9 mouse cellular contexts compared by ENCODE assay signal in the genomic region with DNA sequence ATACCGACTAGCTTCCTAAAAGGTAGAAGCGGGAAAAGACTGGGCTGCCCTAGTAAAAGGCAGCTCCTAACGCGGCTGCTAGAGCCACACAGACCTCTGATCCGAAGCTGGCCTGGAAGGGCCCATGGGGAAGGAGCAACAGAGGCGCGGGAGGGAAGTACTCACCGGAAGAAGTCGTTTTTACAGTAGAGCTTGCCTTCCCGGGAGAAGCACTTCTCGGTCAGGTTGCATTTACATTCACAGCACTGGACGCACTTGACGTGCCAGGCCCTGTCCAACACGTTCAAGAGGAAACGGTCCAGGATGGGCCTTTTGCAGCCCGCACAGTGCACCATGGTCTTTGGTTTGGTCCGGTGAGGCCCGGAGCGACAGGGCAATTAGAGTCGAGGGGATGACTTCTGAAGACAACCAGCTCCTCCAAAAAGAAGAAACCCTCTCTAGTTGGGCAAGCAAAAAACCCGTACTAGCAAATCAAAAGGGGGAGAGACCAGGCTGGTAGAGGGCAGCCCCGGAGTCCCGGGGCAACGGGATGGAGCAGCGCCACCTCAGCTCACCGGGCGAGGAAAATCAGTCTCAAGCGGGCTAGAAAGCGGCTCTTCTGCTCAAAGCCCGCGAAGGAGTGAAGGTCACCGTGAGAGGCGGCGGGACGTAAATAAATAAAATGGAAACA. TPM values are rescaled to one million over a fixed set of nuclear protein-coding genes. Genes with fewer than 3 reads are reported as not detected.
DNase-seq lines count a peak whose midpoint lies in the region; ATAC-seq lines count a peak whose summit lies in the region.
"Had no signal": no experiment of that assay in that cellular context is flagged by ENCODE, and none has a peak within 500 bp of the region (broad histone marks: within the 10 kb centered on the region; RNA-seq: fewer than 3 reads in every experiment).

No protein-coding gene starts in this region.

- 0 out of 2 replicates have a peak overlapping the region, but pooled peaks have one; percentile 7 for H3K4me3 ChIP-seq in liver, embryonic 15.5 days (replicated peaks)

- DNase-seq in heart, adult 11 months: peak; percentile 85
- DNase-seq in heart, postnatal 14 days: no peak
- DNase-seq in cerebellum, postnatal 14 days: peak; percentile 57 to 68
- peak; percentile 22 to 26 for DNase-seq in heart, postnatal 10 days
- DNase-seq in Muller cell, postnatal 12 days (ENCODE audit: inconsistent ontology term): no peak
- no peak for DNase-seq in thymus, postnatal 36 days
- no peak for DNase-seq in right cerebral cortex, postnatal 10 days (ENCODE audit: low spot score in 2 of 2)

- intact Hi-C loops in heart, postnatal 14 days (cut with DNase I): no loop called here
- intact Hi-C loops in heart, postnatal 10 days (cut with DNase I): no loop called here

- no peak overlapping the region for H3K9ac ChIP-seq in liver, embryonic 15.5 days

- H3K27me3 ChIP-seq in liver, embryonic 15.5 days: peaks cover 100% of the 10 kb centered on the region

- 0 out of 2 replicates have a peak overlapping the region, but pooled peaks have one; percentile 15 for H3K4me2 ChIP-seq in liver, embryonic 15.5 days

- 1% methylated on average over 35 of the region's 35 CpGs for WGBS in liver, embryonic 15.5 days (ENCODE audit: insufficient replicate concordance)

- H3K9me3 ChIP-seq in liver, embryonic 15.5 days (replicated peaks): no peaks in the 10 kb centered on the region

- H3K27ac ChIP-seq in liver, embryonic 15.5 days (replicated peaks): no peak overlapping the region

- ATAC-seq in liver, embryonic 15.5 days (ENCODE audit: insufficient read depth): no peak

- no peaks in the 10 kb centered on the region for H3K36me3 ChIP-seq in liver, embryonic 15.5 days (replicated peaks)

- H3K4me1 ChIP-seq in liver, embryonic 15.5 days (replicated peaks): peaks cover 33% of the 10 kb centered on the region

RNA-seq across cellular contexts. Expression of a gene that starts 1.4 kb away (rescaled TPM):
- total RNA-seq in heart, postnatal 14 days (2021): not detected
- total RNA-seq in heart, postnatal 10 days (2021): not detected
- 0.05 TPM in 1 of 2 replicates, not detected in the other for polyA plus RNA-seq in liver, embryonic 15.5 days (2015; fragmentation: Nextera tagmentation; extraction: Ambion mirVana)
- total RNA-seq: heart, postnatal 36 days had no signal

RNA-seq across cellular contexts. Expression of a gene that starts 10.7 kb away (rescaled TPM):
- total RNA-seq in heart, postnatal 14 days (2021): 10 to 100 TPM; 11.0 to 12.3 TPM
- 10 to 100 TPM; 14.9 to 15.0 TPM for total RNA-seq in heart, postnatal 10 days (2021)
- polyA plus RNA-seq in liver, embryonic 15.5 days (2015; fragmentation: Nextera tagmentation; extraction: Ambion mirVana): 25.1 and 26.4 TPM in 2 replicates

Comparison
In these comparisons a context has a peak if more than half of its experiments do, and no peak if none do; other contexts are left out.
1. DNase-seq: peak in heart, adult 11 months (single experiment), cerebellum, postnatal 14 days (2 of 2) and heart, postnatal 10 days (2 of 2); none in heart, postnatal 14 days (0 of 2), Muller cell, postnatal 12 days (single experiment), thymus, postnatal 36 days (0 of 2) and right cerebral cortex, postnatal 10 days (0 of 2).